Mouse (Mus musculus) layer of hippocampus, adult 8-10 months (tissue): ENCODE data around the gene Tpst2. TPM values are rescaled to one million over a fixed set of nuclear protein-coding genes. Genes with fewer than 3 reads are reported as not detected.

Source experiments
- DNase-seq, 2 experiments: peaks; one replicate each; pipeline ENCODE4 v3.0.0; 2022; ENCODE audit warnings: low spot score in 2 of 2
- total RNA-seq, 4 experiments: library from RNA; stranded (reverse); gene quantifications; 2 replicates each; pipeline ENCODE4 v1.2.4; 2022

Tpst2 gene
- total RNA-seq, 4 experiments from 2014 or later: 33.0 to 49.0 (median 39.5) TPM

DNA sequence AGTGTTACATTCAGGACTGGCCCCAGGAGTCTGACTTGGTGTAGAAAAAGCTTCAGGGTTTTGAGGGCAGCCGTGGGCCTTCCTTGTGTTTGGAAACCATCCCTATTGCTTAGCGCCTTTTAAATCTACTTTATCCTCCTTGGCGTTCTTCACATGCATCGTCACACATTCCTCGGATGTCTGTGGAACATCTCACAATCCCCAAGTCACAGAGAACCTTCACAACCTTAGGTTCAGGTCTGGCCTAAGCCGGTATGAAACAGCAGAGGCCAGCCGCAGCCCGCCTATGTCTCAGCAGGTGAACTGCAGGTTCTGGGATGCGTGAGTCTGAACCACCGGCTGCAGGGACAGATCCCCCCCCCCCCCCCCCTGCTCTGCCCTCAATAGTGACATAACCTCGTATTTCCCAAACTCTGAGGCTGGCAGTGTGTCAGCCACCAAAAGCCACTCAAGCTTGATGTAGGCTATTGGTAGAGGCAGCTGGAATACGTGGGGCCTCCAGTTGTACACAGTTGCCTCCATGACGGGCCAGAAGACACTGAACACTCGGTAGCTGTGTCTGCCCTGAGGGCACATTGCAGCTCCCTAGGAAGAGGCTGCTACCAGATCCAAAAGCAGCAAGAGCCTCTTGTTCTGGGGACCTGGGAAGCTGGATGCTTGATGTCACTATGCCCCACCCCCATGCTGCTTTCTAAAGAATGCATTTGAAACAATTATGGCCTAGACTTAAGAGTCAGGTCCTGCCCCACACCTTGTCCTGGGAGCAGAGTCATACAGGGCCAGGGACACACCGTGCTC is 4.6 kb downstream of the Tpst2 start:
- no peak for DNase-seq

DNA sequence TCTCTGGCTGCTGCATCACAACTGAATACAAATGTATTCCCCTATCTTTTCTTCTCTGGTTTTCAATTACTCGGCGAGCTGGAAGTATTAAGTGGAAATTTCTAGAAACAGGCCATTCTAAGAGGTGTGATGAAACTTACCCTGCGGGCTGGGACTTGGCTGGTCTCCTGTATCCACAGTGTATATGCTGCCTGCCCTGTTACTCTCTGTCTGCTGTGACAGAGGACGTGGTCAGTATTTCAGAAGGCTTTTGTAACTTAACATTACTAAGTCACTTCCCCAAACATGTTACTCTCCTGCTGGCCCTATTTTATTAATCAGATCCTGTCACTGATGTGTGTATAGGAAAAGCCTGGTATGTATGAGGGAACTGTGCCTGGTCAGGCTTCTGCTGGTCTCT is 5.2 kb downstream of the Tpst2 start:
- DNase-seq: no peak

DNA sequence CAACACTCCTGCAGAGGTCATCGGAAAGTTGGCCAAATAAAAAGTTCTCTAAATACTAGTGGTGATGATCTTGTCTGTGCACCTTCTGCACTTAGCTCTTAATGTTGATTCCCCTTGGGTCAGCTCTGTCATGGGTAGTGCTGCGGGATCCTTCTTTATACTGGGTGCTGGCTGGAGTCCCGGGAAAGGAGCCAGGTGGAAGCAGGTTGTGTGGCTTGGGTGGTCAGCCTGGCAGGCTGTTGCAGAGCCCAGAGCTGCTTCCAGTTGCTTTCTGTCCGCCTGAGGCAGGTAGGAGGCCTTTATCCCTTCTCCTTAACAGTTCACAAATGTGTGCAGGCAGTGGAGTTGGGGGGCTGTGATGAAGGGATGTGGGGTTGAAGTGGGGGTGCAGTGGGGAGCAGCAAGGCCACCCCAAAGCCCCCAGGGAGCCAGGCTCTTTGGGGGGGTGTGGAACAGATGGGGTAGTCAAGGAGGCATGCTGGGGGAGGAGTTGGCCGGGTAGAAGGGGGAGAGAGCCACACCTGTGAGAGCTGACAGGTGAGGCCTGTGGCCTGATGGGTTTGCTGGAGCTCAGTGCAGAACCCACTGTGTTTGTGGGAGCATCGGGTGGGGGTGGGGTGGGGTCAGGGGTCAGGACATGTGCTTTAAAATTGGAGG is 5.8 kb downstream of the Tpst2 start:
- DNase-seq: no peak

DNA sequence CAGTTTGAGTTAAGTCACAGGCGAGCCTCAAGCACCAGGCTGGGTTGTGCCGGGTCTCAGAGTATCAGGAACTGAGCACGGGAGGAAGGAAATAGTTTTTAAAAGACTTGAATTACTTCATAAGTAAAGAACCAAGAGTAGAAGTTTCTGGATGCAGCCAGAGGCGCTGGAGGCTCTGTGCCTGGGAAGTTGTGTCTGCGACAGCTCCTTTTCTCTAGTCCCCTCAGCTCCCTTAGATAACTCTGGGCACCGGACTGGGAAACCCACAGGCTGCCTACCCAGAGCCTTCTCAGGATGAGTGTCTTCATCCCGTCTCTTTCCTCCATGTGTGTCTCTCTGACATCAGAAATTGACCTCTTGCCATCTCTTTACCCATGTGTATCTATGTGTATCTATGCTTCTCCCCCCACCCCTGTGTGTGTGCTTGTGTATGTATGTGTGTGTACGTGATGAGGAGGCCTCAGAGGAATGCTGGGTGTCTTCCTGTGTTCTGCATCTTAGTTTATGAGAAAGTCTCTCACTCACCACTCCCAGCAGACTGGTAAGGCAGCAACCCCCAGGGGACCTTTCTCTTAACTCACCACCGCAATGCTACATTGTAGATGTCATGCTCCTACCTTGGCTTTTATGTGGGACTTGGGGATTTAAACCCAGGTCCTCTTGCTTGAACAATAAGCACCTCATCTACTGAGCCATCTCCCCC is 6.4 kb downstream of the Tpst2 start:
- no peak for DNase-seq

DNA sequence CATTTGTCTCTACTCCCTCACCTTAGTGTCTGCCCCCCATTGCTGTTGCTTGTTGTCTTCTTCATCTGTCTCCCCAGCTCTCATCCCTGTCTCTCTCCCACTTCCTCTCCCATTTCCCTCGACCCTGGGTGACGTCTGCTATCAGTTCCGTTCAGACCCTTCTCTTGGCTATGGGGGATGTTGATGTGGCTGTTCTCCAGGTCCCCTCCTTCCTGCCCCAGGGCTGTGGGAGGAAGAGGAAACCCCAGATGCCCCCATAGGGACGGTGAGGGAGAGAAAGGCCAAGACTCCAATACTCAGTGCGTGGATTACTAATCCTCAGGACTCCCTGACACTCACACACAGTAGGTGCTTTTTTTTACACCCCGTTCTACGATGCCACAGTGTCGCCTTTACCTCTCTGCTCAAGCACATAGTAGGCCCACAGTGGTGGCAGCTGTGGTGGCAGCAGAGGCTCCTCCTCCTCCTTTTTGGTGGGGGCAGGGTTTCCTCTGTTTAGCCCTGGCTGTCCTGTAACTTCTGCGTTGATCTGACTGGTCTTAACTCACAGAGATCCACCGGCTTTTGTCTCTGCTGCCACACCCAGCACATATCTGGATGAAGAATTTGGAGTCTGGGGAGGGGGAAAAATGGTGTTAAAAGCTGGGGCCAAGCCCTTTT is 7.2 kb downstream of the Tpst2 start:
- no peak for DNase-seq

DNA sequence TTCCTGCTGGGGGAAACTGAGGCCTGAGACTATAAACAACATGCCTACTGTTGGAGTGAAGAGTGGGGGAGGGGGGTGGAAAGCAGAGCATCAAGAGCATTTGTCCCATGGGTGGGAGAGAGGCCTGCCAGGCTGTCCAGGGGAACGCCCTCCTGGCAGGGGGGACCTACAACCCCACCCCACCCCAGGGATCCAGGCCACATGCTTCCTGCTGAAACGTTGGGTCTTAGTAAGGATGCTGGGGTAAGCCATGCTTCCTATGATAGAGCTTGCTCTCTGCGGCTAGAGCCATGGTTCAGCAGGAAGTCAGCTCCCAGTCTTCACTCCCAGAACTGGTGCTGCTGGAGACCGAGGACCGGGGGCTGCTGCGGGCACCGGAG is 7.7 kb downstream of the Tpst2 start:
- no peak for DNase-seq

DNA sequence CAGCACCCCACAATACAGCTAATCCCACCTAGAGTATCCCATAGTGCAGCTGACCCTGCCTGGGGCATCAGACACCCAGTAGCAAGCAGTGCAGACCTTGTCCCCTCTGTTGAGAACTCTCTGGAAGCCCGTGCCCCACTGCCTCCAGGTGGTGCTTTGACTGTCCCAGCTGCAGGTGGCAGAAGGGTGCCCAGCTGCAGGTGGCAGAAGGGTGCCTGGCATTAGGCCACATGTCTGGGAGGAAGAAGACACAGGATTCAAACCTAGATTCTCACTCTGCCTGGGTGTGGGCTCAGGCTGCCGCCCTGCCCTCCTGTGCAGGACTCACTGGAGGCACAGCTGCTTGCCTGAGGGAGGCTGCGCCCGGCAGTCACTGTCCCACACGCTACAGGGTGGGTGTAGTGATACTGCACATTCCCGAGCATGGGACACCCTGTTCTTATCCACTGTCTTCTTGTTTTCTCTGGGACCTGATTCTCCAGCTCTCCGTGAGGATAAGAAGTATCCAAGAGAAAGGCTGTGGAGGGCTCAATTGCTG is 9.1 kb downstream of the Tpst2 start:
- no peak for DNase-seq

DNA sequence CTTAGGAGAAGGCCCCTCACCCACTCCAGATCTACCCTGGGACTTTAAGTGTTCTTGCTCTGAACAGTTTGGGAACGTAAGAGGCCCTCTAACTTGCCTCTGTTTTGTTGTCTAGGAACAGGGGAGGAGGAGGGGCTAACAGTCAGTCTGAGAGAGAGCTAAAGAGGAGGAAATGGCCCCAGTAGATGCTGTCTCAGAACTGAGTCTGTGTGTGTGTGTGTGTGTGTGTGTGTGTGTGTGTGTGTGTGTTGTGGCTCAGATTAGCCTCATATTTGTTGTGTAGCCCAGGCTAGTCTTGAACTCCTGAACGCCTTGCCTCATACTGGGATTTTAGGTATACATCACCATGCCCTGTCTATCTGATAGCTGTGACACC is 10.1 kb downstream of the Tpst2 start:
- no peak for DNase-seq

DNA sequence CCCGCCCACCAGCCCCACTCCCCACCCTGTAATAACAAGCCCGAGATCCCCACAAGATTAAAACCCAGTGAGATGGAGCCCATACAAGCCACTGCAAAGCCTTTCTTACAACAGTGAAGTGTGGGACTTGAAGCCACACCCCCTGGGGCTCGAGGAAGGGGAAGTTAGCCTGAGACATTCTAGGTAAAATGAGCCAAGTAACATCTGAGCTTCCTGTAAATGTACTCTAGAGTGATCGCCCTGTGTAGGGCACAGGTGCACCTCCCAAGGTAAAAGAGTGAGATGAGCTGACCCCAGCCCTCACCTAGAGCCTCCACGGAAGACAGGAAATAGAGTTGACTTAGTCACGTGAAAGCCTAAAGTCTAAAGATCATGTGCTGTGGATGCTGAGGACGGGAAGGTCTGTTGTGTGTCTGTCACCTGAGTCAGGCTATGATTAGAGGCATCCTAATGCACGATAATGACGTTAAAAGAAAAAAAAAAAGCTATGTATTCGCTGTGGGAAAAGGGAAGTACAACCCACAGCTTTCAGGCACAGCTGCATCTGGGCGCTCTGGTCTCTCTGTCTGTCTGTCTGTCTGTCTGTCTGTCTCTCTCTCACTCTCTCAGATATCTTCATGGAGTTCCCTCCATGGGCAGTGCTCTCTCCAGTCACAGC is 10.6 kb downstream of the Tpst2 start:
- DNase-seq: no peak

DNA sequence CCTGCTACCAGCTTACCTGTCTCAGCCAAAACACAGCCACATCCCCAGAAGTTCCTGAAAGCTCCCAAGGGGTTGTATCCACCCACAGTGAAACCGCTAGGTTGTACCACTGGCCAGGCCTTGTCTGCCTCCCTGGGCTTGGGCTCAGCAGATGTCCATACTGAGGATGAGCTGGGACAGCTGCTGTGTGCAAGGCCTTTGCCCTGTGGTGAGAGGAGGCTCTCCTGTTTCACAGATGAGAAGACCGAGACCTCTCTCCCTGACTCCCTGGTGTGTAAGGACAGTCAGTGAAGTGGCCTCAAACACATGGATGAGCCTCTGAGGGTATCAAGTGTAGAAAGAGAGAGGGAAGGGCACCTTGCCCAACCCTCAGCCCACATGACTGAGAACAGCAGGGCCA is 11.2 kb downstream of the Tpst2 start:
- no peak for DNase-seq

DNA sequence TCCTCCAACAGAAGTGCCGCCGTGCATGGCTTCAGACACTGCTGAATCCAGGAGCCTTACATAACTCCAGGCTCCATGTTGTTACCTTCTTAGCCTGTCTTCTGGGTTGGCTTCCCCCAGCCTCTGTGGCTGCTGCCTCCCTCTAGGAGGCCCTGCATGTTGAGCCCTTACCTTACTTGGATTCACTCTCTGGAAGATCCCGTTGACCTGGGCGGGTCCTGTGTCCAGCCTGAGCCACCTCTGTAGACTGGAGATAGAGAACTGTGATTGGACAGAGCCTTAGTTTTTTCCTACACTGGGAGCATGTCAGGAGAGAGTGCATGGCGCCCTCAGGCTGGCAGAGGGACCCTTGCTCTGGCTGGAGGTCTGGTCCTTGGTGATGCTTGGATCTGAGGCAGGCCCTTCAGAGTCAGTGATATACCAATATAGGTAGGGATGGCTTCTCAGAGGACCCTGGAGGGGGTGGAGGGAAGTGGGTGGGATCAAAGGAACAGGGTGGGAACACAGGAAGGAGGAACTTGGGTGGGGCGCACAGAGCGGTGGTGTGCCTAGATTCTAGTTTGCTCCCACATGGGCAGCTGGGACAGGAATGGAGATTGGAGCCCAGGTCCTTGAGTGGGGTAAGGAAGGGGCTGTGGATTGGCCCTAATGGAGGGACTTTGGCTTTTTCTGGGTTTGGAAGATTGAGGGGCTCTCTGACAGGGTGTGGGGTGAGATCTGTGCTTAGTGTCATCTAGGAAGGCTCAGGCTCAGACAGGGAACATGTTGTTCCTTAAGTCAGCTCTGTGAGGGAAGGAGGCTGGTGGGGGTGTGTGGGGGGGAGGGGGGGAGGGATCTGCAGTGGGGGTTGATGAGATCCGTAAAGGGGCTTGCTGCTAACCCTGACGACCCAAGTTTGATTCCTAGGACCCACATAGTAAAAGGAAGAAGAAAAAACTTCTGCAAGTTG is 12.0 kb downstream of the Tpst2 start:
- DNase-seq: no peak

DNA sequence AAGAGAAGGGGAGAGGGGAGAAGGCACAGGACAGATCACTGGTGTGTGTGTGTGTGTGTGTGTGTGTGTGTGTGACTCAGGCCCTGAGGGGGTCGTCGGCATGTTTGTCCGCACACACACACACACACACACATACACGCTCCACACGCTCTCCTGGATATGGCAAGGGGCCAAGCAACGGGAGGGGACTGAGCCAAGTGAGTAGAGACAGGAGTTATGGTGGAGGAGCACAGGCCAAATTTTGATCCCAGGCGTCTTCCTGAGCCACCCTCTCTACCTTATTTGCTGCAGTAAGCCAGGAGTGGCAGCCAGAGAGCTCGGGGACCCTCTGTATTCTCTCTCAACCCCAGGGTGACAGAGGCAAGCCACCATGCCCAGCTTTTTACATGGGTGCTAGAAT is 12.7 kb downstream of the Tpst2 start:
- no peak for DNase-seq

DNA sequence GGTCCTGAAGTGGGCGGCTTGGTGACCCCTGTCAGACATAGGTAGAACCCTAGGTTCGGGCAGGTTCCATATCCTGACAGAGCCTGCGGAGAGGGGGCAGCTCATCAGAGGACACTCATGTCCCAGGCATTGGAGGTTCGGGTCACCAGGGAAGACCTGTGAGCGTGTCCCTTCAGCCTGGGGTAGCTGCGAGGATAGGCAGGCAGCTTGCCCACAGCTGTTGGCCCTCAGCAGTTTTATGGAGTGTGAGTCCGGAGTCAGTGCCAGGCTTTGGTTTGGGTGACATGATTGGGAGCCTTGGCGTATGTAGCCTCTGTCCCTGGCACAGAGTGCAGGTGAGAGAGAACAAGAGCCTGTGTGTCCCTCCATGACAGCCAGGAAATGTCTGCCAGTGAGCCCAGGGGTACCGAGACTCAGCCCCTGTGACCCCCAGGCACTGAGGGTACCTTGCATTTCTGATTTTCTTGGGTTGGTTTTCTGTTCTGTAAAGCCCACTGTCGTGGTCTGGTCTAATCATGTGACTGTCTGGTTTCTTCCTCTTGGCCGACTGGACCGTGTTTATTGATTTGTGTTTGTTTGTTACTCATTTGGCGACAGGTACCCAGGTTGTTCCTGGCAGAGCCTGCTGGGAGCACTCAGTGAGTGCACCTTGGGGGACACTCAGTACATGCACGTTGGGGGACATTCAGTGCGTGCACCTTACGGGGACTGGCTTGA is 13.5 kb downstream of the Tpst2 start:
- no peak for DNase-seq

DNA sequence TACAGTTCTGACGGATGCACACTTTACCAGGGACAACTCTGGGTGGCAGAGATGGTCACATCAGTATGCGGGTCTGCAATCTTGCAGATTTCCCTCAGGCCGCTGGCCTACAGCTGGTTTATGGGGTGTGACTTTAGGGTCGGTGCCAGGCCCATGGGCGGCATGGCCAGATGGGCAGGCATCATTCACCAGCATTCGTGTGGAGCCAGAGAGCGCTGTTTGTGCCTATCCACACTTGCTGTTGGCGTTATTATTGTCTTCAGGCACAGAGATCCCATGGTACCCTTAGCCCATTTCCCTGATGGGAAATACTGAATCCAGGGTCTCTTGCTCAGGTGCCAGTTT is 14.0 kb downstream of the Tpst2 start:
- DNase-seq: no peak

DNA sequence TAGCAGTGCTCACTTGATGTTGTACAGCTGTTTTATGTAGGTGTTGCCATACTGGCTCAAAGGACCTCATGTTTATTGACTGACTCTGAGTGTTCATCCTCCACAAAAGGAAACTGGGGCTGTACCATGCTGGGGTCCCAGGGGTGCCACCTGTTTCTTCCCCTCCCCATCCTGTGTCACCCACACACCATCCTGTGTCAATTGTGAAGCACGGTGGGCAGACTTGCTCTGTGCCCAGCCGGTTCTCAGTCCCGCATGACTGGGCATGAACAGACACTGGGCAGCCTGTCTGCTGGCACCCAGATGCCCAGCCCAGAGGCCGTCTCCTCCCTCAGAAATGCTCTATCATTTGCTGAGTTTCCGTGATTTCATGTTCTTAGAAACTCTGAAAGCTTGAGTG is 15.4 kb downstream of the Tpst2 start:
- no peak for DNase-seq

DNA sequence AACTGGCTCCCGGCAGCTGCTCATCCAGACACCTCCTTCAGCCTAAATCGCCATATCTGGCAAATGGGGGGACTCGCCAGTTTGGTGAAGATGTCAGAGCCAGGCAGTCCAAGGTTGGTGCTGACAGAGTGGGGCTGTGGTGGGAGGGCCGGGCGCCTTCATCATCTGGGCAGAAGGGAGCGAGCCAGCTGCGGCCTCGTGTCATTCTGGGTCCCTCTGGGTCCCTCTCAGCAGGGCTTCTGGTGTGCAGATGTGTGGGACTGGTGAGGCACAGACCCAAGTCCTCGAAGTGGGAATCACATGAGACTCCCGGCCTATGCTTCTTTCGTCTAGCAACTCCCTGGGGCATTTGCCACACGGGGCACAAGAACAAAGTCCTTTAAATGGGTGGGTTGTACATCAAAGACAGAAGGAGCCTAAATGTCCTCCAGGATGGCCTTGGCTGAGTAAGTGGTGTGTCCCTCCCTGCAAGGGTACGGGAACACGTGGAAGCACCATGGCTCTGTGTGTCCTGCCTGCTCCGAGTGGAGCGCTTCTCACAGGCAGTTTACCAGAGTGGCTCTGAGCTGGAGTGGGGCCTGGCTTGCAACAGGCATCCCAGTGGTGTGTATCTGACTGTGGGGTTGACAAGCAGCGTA is 16.0 kb downstream of the Tpst2 start:
- no peak for DNase-seq

DNA sequence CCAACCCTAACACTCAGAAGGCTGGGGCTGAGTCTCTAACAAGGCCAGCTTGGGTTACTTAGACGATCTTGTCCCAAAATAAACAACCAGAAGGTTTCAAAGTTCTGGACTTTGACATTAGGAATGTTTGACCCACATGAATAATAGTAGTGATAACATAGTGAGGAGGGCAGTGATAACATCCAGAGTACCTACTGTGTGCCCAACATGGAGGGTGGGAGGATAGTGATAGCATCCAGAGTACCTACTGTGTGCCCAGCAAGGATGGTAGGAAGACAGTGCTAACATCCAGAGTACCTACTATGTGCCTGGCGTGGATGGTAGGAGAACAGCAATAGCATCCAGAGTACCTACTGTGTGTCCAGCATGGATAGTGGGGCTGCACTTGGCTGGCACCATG is 17.3 kb downstream of the Tpst2 start:
- DNase-seq: no peak

DNA sequence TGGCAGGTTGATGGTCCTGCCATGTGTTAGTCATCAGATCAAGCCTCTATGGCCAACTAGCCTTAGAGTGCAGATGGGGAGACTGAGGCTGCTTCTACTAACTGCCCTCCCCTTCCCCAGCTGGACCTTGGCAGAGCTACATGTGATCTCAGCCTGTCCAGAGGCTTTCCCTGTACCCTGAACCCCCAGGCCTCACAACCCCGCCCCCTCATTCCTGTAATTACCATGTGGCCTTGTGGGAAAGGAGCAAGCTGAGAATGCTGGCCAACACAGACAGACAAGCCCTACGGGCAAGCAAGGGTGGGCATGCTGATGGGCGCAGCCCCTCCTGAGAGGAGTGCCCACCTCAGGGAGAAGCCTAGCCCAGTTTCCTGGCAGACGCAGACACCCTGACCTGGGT is 18.2 kb downstream of the Tpst2 start:
- DNase-seq: no peak

DNA sequence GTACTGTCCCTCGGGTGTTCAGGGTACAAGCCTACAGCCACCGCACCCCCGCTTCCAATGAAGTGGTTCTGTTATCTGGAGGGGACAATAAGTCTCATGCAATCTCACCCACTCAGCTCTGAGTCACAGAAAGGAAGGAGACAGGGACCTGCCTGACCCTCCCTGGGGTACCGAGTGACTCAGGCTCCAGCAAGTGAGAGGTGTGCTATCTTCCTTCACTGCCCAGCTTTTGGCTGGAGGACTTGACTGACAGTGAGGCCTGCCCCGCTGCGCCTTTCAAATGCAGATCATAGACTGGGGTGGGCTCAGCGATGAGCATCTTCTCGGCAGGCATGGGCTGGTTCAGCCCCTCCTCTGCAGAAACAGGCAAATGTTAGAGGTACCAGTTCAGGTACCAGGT is 18.7 kb downstream of the Tpst2 start:
- no peak for DNase-seq
